Mouse (Mus musculus) bone marrow macrophage, adult 2 months (primary cell): ENCODE results near the gene Pthlh.

Experiments
- CTCF ChIP-seq: IDR thresholded peaks from 2 replicates; pipeline ENCODE4 v1.5.1; 2012; ENCODE audit warnings: low read depth, mild to moderate bottlenecking, low read length, moderate library complexity
- POLR2A ChIP-seq: IDR thresholded peaks from 2 replicates; pipeline ENCODE4 v1.6.1; 2012; ENCODE audit warnings: mild to moderate bottlenecking, low read depth, low read length, borderline replicate concordance

DNA sequence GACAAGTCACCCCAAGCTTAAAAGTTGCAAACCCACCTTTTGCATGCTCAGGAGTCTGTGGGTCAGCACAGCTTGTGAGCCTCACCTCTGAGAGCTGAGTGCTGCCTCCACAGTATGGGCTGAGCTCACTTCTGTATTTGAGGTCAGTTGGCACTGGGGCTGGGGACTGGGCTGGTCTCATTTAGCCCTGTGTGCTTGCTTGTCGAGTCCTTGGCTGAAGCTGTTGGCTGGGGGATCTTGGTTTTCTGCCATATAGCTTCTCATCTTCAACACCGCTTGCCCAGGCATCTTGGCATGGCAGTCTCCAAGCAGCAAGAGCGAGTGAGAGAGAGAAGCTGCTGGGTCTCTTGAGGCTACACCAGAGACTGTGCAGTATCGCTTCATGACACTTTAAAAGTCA lies 46.1 kb upstream of the Pthlh start:
- TF ChIP-seq CTCF (no peak), POLR2A (no peak)
